Mouse (Mus musculus) embryonic fibroblast, embryonic 13.5 days (primary cell): ENCODE measurements around the gene Ercc1.

ENCODE experiments used
- CTCF ChIP-seq: IDR thresholded peaks from 2 replicates; pipeline ENCODE4 v1.5.1; 2011; ENCODE audit warnings: mild to moderate bottlenecking, control low read depth, low read length, moderate library complexity, borderline replicate concordance; ENCODE audit not compliant: insufficient read depth
- POLR2A ChIP-seq: IDR thresholded peaks from 2 replicates; pipeline ENCODE4 v1.6.1; 2011; ENCODE audit warnings: low read depth, mild to moderate bottlenecking, control low read depth, low read length, moderate library complexity

DNA sequence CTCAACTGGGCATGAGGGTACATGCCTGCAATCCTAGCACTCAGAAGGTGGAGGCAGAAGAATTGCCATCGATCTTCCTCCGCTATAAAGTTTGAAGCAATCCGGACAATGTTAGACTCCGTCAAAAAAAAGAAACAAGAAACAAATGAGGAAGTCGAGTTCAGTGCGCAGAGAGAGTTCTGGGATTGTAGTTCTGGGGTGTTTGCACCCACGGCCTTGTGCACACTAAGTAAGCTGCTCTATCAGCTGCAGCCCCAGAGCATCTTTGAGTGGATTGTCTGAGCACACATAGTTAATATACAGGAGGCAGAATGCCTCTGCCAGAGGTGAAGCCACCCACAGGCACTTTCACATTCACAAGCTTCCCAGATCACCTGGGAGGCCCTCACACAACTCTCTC is 25.9 kb upstream of the Ercc1 start:
- TF ChIP-seq CTCF: no peak
- TF ChIP-seq POLR2A: no peak
